In the genomic region with DNA sequence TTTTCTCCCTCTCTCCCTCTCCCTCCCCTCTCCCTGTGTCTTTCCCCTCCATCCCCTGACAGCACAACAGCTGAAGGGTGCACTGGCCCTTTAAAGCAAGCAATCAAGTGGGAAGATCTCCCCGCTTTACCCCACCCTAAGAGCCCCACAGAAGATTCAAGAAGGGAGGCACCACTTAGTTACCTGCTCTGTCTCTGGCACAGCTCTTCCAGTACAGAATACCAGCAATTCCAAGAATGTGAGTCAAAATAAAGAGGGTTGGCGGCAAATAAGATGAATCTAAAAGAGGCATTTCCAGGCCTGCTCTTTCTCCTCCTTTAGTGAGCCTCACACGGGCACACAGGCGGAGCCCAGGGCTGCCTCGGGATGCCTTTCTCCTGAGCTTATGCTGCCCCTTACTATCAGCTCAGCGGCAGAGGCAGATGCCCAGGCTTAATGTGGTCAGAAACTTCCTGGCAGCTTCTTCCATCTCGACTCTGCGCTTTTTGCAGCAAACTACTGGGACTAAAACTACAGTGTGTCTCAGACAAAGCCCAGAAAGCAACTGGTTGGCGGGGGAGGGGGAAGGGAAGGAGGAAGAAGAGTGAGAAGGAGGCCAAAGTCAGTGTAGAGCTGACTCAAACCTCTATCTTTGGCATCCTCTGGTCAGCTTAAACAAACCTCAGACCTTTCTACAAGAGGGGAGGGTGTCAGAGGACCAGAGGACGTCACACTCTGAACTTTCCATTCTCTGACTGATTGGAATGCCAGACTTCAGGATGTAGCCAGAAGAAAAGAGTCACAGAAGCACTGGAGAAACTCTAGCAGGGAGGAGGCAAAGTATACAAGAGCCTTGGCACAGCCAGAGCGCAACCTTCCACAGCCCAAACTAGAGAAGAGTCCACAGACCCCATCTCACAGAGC, we compare ENCODE assay signal across 7 mouse cellular contexts.
DNase-seq lines count a peak whose midpoint lies in the region; ATAC-seq and TF ChIP-seq lines count a peak whose summit lies in the region.

No protein-coding gene starts in this region.

- intact Hi-C loops in gastrocnemius, postnatal 14 days (cut with DNase I; ENCODE audit: low total_unique reads) = no loop called here

- no peak for TF ChIP-seq POLR2A in bone marrow macrophage, adult 2 months (IDR thresholded peaks at IDR 0.05; ENCODE audit: borderline replicate concordance, low read depth, low read length)

- ATAC-seq in liver, embryonic 15.5 days (ENCODE audit: insufficient read depth) = peak; percentile 78

- no peaks in the 10 kb centered on the region for H3K9me3 ChIP-seq in liver, embryonic 15.5 days (replicated peaks)

- H3K36me3 ChIP-seq in liver, embryonic 15.5 days (replicated peaks) = no peaks in the 10 kb centered on the region

- H3K9ac ChIP-seq in liver, embryonic 15.5 days = peak overlapping the region; percentile 31

- 10% methylated on average over 11 of the region's 11 CpGs for WGBS in liver, embryonic 15.5 days (ENCODE audit: insufficient replicate concordance)

- H3K4me1 ChIP-seq in bone marrow macrophage, adult 2 months (ENCODE audit: control insufficient read depth, insufficient read depth, low read length) = peaks cover 30% of the 10 kb centered on the region
- peaks cover 23% of the 10 kb centered on the region for H3K4me1 ChIP-seq in liver, embryonic 15.5 days (replicated peaks)

- H3K27ac ChIP-seq in bone marrow macrophage, adult 2 months (ENCODE audit: insufficient read depth, low read depth, low read length) = peak overlapping the region; percentile 95
- H3K27ac ChIP-seq in liver, embryonic 15.5 days (replicated peaks) = peak overlapping the region; percentile 79

- no peak for TF ChIP-seq CTCF in bone marrow macrophage, adult 2 months (IDR thresholded peaks at IDR 0.05; ENCODE audit: low read depth, low read length)

- peak; percentile 49 for DNase-seq in ES-CJ7 (ENCODE audit: low read depth, low spot score)
- DNase-seq in gastrocnemius, postnatal 14 days = peak; percentile 37
- DNase-seq in induced T-regulatory cell, adult 2 months (ENCODE audit: low read depth) = peak; percentile 70
- peak; percentile 52 for DNase-seq in neural tube, embryonic 10.5 days (ENCODE audit: extremely low spot score, low spot score)
- peak; percentile 42 for DNase-seq in urinary bladder, postnatal 25 days (ENCODE audit: low spot score)

- peak overlapping the region; percentile 67 for H3K4me3 ChIP-seq in bone marrow macrophage, adult 2 months (ENCODE audit: insufficient read depth, low read length)
- peak overlapping the region; percentile 44 for H3K4me3 ChIP-seq in liver, embryonic 15.5 days (replicated peaks)

- H3K4me2 ChIP-seq in liver, embryonic 15.5 days = peak overlapping the region; percentile 66

- H3K27me3 ChIP-seq in liver, embryonic 15.5 days = no peaks in the 10 kb centered on the region

Comparison
In these comparisons a context has a peak if more than half of its experiments do, and no peak if none do; other contexts are left out.
1. Peak in every context shown above with its lines: DNase-seq, ATAC-seq, H3K4me3 ChIP-seq and H3K27ac ChIP-seq.